Mouse (Mus musculus) right cerebral cortex, postnatal 25 days (tissue): ENCODE data around the gene Trmt13.

Source experiments
- DNase-seq: peaks from one replicate; pipeline ENCODE4 v3.0.0; 2022

The Trmt13 gene

DNA sequence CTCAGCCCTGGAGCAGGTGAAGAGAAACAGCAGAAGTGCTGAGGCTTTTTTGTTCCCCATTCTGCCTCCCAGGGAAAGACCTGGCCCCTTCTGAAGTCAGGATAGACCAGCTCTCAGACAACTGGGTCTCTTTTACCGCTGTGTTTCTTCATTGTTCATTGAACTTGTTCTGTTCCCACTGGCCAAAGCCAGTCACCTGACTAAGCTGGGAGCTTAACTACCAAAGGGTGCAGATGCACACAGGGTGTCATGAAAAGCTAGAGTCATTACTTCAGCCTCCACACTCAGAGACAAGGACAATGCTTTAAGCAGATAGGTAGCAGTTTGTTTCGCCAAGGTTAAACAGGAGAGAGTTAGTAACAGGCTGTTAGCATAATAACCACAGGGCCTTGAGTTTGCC, 72.3 kb downstream of the Trmt13 start:
- no peak for DNase-seq

DNA sequence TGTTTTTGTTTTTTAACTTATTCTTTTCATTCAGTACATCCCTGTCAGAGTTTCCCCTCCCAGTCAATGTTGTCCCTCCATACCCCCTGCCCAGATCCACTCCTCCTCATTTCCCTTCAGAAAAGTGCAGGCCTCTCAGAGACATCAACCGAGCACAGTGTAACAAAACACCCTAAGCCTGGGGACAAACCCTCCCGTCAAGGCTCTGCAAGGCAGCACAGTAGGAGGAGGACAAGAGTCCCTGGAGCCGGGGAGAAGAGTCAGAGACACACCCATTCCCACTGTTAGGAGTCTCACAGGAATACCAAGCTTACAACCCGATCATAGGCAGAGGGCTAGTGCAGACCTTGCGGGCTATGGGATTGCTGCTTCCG, 77.2 kb downstream of the Trmt13 start:
- no peak for DNase-seq

DNA sequence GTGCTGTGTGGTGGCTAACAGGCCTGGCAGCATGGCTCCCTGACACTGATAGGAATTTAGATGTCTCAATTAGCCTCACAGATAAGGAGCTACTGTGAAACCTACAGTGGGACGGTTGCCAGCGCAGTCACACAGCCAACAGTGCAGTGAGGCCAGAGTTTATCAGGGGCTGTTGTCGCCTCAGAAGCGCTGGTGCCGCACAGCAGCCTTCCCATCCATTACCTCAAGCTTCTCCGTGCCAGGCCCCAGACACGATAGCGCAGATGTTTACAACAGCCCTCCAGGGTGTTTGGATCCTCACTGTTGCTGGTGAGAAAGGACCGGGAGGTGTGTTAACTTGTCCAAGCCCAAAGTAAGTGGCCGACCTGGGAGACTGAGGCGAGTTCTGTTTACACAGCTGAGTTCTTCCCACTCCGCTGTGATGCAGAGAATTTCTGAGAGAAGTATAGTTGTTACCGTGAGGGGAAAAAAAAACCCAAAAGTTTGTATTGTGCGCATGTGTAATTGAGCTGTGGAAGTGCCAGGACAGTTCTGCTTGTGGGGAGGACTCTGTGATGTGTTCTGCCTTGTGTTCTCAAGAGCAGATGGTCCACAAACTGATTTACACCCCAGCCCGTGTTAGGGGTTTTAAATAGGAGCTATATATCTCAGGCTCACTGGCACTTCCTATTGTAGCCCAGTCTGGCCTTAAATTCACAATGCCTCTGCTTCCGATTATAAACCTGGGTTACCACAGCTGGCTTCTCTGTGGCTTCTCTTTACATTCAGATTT, 77.8 kb downstream of the Trmt13 start:
- DNase-seq = no peak
